Mouse (Mus musculus) midbrain, embryonic 13.5 days (tissue): ENCODE results near the gene Awat1. TPM values are rescaled to one million over a fixed set of nuclear protein-coding genes. Genes with fewer than 3 reads are reported as not detected.

Source experiments
- ATAC-seq: fragments of 200-750 bp; cut with Nextera tagmentation; 2 replicates; pipeline ENCODE4 v1.8.0; 2017; ENCODE audit warnings: mild to moderate bottlenecking, moderate TSS enrichment, moderate library complexity
- H3K27ac ChIP-seq: fragments of 300-500 bp; sonication (generic); 2 replicates; pipeline ENCODE4 v1.5.1; 2015; ENCODE audit warnings: inconsistent platforms, mild to moderate bottlenecking, moderate library complexity
- H3K27me3 ChIP-seq: fragments of 300-500 bp; sonication (generic); 2 replicates; pipeline ENCODE4 v1.6.1; 2015; ENCODE audit warnings: mild to moderate bottlenecking, inconsistent platforms
- H3K36me3 ChIP-seq: fragments of 300-500 bp; sonication (generic); 2 replicates; pipeline ENCODE4 v1.6.1; 2015; ENCODE audit warnings: mild to moderate bottlenecking, inconsistent platforms
- H3K4me1 ChIP-seq: fragments of 300-500 bp; sonication (generic); replicated peaks from 2 replicates; pipeline ENCODE4 v1.6.1; 2015; ENCODE audit warnings: inconsistent platforms
- H3K4me2 ChIP-seq: fragments of 300-500 bp; sonication (generic); replicated peaks from 2 replicates; pipeline ENCODE4 v1.6.1; 2015; ENCODE audit warnings: moderate library complexity, mild to moderate bottlenecking, inconsistent platforms
- H3K4me3 ChIP-seq: fragments of 300-500 bp; sonication (generic); replicated peaks from 2 replicates; pipeline ENCODE4 v1.5.1; 2015; ENCODE audit warnings: mild to moderate bottlenecking, inconsistent platforms
- H3K9ac ChIP-seq: fragments of 300-500 bp; sonication (generic); replicated peaks from 2 replicates; pipeline ENCODE4 v1.6.1; 2015; ENCODE audit warnings: mild to moderate bottlenecking, inconsistent platforms
- H3K9me3 ChIP-seq: fragments of 300-500 bp; sonication (generic); 2 replicates; pipeline ENCODE4 v1.6.1; 2016; ENCODE audit warnings: mild to moderate bottlenecking, inconsistent platforms
- WGBS: fragments of 180-500 bp; shearing (Covaris S2); methylation state at CpG from one replicate; pipeline ENCODE4 v1.1.7; 2015; 5-methylcytosine and 5-hydroxymethylcytosine counted together
- polyA plus RNA-seq: library from polyadenylated mRNA; unstranded; fragments of >200 nt; fragmentation: Nextera tagmentation; extraction: Ambion mirVana; gene quantifications from 2 replicates; pipeline ENCODE4 v1.2.1, GENCODE M21; 2015

The Awat1 gene
- not detected in 2 replicates for polyA plus RNA-seq

GRCm38 (mm10) chrX:100571951-100572350 lies at the start of gene Awat1:
Gene Awat1, plus strand, starts transcription at chrX:100572251.
- no peak for ATAC-seq
- Histone ChIP-seq H3K9ac (no peak within 1 kb of the TSS), H3K27ac (no peak within 1 kb of the TSS), H3K4me3 (no peak within 1 kb of the TSS), H3K36me3 (no peaks in the 10 kb centered on the region), H3K27me3 (peaks cover 3% of the 10 kb centered on the region; the same call in 1 of the 2 replicates), H3K4me2 (no peak within 1 kb of the TSS), H3K4me1 (no peaks in the 10 kb centered on the region), H3K9me3 (no peaks in the 10 kb centered on the region)
- 86% methylated on average over 1 of the region's 1 CpGs for WGBS

GRCm38 (mm10) chrX:100524471-100524870 lies 47.6 kb upstream of the Awat1 start, which contains the start of gene Dgat2l6:
Gene Dgat2l6, plus strand, starts transcription at chrX:100524838.
- Histone ChIP-seq H3K4me1 (no peaks in the 10 kb centered on the region), H3K9me3 (no peaks in the 10 kb centered on the region), H3K27me3 (peaks cover 38% of the 10 kb centered on the region), H3K9ac (no peak within 1 kb of the TSS), H3K27ac (no peak within 1 kb of the TSS), H3K36me3 (no peaks in the 10 kb centered on the region), H3K4me3 (no peak within 1 kb of the TSS), H3K4me2 (no peak within 1 kb of the TSS)
- 82% methylated on average over 4 of the region's 4 CpGs for WGBS
- ATAC-seq, result no peak

- no peak overlapping the region for H3K4me3 ChIP-seq
- H3K4me1 ChIP-seq, result no peaks in the 10 kb centered on the region
- H3K27me3 ChIP-seq, result no peaks in the 10 kb centered on the region
- H3K9me3 ChIP-seq, result no peaks in the 10 kb centered on the region
- H3K36me3 ChIP-seq, result no peaks in the 10 kb centered on the region
- H3K27ac ChIP-seq, result no peak overlapping the region
- WGBS, result 82% methylated on average over 3 of the region's 3 CpGs
- no peak for ATAC-seq
- H3K4me2 ChIP-seq, result no peak overlapping the region
- H3K9ac ChIP-seq, result no peak overlapping the region
Observed at GRCm38 (mm10) chrX:100556026-100556425, 16.0 kb upstream of the Awat1 start.

- H3K4me2 ChIP-seq, result no peak overlapping the region
- peaks cover 3% of the 10 kb centered on the region; the same call in 1 of the 2 replicates for H3K27me3 ChIP-seq
- 92% methylated on average over 3 of the region's 3 CpGs for WGBS
- H3K27ac ChIP-seq, result no peak overlapping the region
- ATAC-seq, result no peak
- no peak overlapping the region for H3K9ac ChIP-seq
- H3K9me3 ChIP-seq, result no peaks in the 10 kb centered on the region
- no peaks in the 10 kb centered on the region for H3K36me3 ChIP-seq
- no peak overlapping the region for H3K4me3 ChIP-seq
- H3K4me1 ChIP-seq, result no peaks in the 10 kb centered on the region
Observed at GRCm38 (mm10) chrX:100565696-100566095, 6.4 kb upstream of the Awat1 start.

GRCm38 (mm10) chrX:100594791-100595190 lies 22.7 kb downstream of the Awat1 start, which contains the start of gene P2ry4:
Gene P2ry4, minus strand, starts transcription at chrX:100594869.
- H3K4me3 ChIP-seq, result no peak within 1 kb of the TSS
- H3K4me1 ChIP-seq, result no peaks in the 10 kb centered on the region
- no peaks in the 10 kb centered on the region for H3K36me3 ChIP-seq
- peaks cover 8% of the 10 kb centered on the region; the same call in 1 of the 2 replicates for H3K27me3 ChIP-seq
- no peak within 1 kb of the TSS for H3K27ac ChIP-seq
- no peak for ATAC-seq
- no peaks in the 10 kb centered on the region for H3K9me3 ChIP-seq
- H3K4me2 ChIP-seq, result no peak within 1 kb of the TSS
- 67% methylated on average over 4 of the region's 4 CpGs for WGBS
- H3K9ac ChIP-seq, result no peak within 1 kb of the TSS

GRCm38 (mm10) chrX:100597439-100597838 lies 25.4 kb downstream of the Awat1 start:
- no peak for ATAC-seq
- Histone ChIP-seq H3K4me3 (no peak overlapping the region), H3K4me2 (no peak overlapping the region), H3K9ac (no peak overlapping the region), H3K27me3 (peaks cover 6% of the 10 kb centered on the region; the same call in 1 of the 2 replicates), H3K27ac (no peak overlapping the region), H3K4me1 (no peaks in the 10 kb centered on the region), H3K9me3 (no peaks in the 10 kb centered on the region), H3K36me3 (no peaks in the 10 kb centered on the region)
- WGBS, result 31% methylated on average over 5 of the region's 5 CpGs

- H3K36me3 ChIP-seq, result no peaks in the 10 kb centered on the region
- H3K9ac ChIP-seq, result no peak overlapping the region
- H3K4me3 ChIP-seq, result no peak overlapping the region
- no peak for ATAC-seq
- 76% methylated on average over 4 of the region's 4 CpGs for WGBS
- H3K4me2 ChIP-seq, result no peak overlapping the region
- H3K9me3 ChIP-seq, result no peaks in the 10 kb centered on the region
- no peaks in the 10 kb centered on the region for H3K4me1 ChIP-seq
- no peaks in the 10 kb centered on the region; the same call in 1 of the 2 replicates for H3K27me3 ChIP-seq
- no peak overlapping the region for H3K27ac ChIP-seq
Observed at GRCm38 (mm10) chrX:100599755-100600154, 27.7 kb downstream of the Awat1 start.

GRCm38 (mm10) chrX:100605314-100605713 lies 33.3 kb downstream of the Awat1 start, which contains the start of gene Arr3:
Gene Arr3, plus strand, starts transcription at chrX:100605497.
- H3K4me1 ChIP-seq, result no peaks in the 10 kb centered on the region
- H3K4me3 ChIP-seq, result no peak within 1 kb of the TSS
- no peak within 1 kb of the TSS for H3K27ac ChIP-seq
- H3K9ac ChIP-seq, result no peak within 1 kb of the TSS
- WGBS, result 48% methylated on average over 1 of the region's 1 CpGs
- no peak within 1 kb of the TSS for H3K4me2 ChIP-seq
- no peaks in the 10 kb centered on the region for H3K9me3 ChIP-seq
- ATAC-seq, result no peak
- H3K36me3 ChIP-seq, result no peaks in the 10 kb centered on the region
- no peaks in the 10 kb centered on the region; the same call in 1 of the 2 replicates for H3K27me3 ChIP-seq

GRCm38 (mm10) chrX:100618488-100618887 lies 46.4 kb downstream of the Awat1 start:
- ATAC-seq, result no peak

GRCm38 (mm10) chrX:100621366-100621765 lies 49.3 kb downstream of the Awat1 start:
- H3K4me3 ChIP-seq, result no peak overlapping the region
- no peaks in the 10 kb centered on the region; the same call in 1 of the 2 replicates for H3K27me3 ChIP-seq
- H3K4me1 ChIP-seq, result peaks cover 9% of the 10 kb centered on the region
- no peak for ATAC-seq
- 67% methylated on average over 2 of the region's 2 CpGs for WGBS
- H3K36me3 ChIP-seq, result peaks cover 16% of the 10 kb centered on the region
- H3K9ac ChIP-seq, result no peak overlapping the region
- H3K9me3 ChIP-seq, result no peaks in the 10 kb centered on the region
- H3K4me2 ChIP-seq, result no peak overlapping the region
- no peak overlapping the region for H3K27ac ChIP-seq

More at GRCm38 (mm10) chrX:100618488-100618887, 46.4 kb downstream of the Awat1 start:
- 80% methylated on average over 3 of the region's 3 CpGs for WGBS
- Histone ChIP-seq H3K4me3 (no peak overlapping the region), H3K9me3 (no peaks in the 10 kb centered on the region), H3K9ac (no peak overlapping the region), H3K4me1 (no peaks in the 10 kb centered on the region), H3K27me3 (no peaks in the 10 kb centered on the region; the same call in 1 of the 2 replicates), H3K4me2 (no peak overlapping the region), H3K27ac (no peak overlapping the region), H3K36me3 (peaks cover 13% of the 10 kb centered on the region)

- Histone ChIP-seq H3K27me3 (no peaks in the 10 kb centered on the region; the same call in 1 of the 2 replicates), H3K27ac (no peak overlapping the region), H3K4me1 (peaks cover 12% of the 10 kb centered on the region), H3K9me3 (no peaks in the 10 kb centered on the region), H3K36me3 (peaks cover 16% of the 10 kb centered on the region), H3K9ac (no peak overlapping the region), H3K4me3 (no peak overlapping the region), H3K4me2 (no peak overlapping the region)
- 87% methylated on average over 4 of the region's 4 CpGs for WGBS
- no peak for ATAC-seq
Observed at GRCm38 (mm10) chrX:100624242-100624641, 52.2 kb downstream of the Awat1 start.

- H3K4me2 ChIP-seq, result peak overlapping the region; percentile 70
- peak overlapping the region; percentile 58 for H3K9ac ChIP-seq
- 47% methylated on average over 7 of the region's 7 CpGs for WGBS
- no peaks in the 10 kb centered on the region for H3K27me3 ChIP-seq
- peaks cover 12% of the 10 kb centered on the region for H3K4me1 ChIP-seq
- no peak overlapping the region for H3K27ac ChIP-seq
- H3K4me3 ChIP-seq, result peak overlapping the region; percentile 54
- H3K36me3 ChIP-seq, result peaks cover 16% of the 10 kb centered on the region
- no peak for ATAC-seq
- no peaks in the 10 kb centered on the region for H3K9me3 ChIP-seq
Observed at GRCm38 (mm10) chrX:100625146-100625545, 53.1 kb downstream of the Awat1 start.

- H3K9me3 ChIP-seq, result no peaks in the 10 kb centered on the region
- peaks cover 12% of the 10 kb centered on the region for H3K4me1 ChIP-seq
- no peaks in the 10 kb centered on the region for H3K27me3 ChIP-seq
- peak within 1 kb of the TSS; percentile 54 for H3K4me3 ChIP-seq
- no peak for ATAC-seq
- WGBS, result 19% methylated on average over 3 of the region's 3 CpGs
- H3K4me2 ChIP-seq, result peak within 1 kb of the TSS; percentile 70
- H3K9ac ChIP-seq, result peak within 1 kb of the TSS; percentile 58
- peaks cover 16% of the 10 kb centered on the region for H3K36me3 ChIP-seq
- H3K27ac ChIP-seq, result no peak within 1 kb of the TSS
Observed at GRCm38 (mm10) chrX:100625546-100625801, 53.4 kb downstream of the Awat1 start, which contains the start of gene Kif4. Gene Kif4, plus strand, starts transcription at chrX:100625737.
